Mouse (Mus musculus): ENCODE measurements around the gene Psmd13. TPM values are rescaled to one million over a fixed set of nuclear protein-coding genes. Genes with fewer than 3 reads are reported as not detected.

The Psmd13 gene
- 26.4 and 30.2 TPM in 2 replicates for polyA plus RNA-seq (2012; rRNA removed)

DNA sequence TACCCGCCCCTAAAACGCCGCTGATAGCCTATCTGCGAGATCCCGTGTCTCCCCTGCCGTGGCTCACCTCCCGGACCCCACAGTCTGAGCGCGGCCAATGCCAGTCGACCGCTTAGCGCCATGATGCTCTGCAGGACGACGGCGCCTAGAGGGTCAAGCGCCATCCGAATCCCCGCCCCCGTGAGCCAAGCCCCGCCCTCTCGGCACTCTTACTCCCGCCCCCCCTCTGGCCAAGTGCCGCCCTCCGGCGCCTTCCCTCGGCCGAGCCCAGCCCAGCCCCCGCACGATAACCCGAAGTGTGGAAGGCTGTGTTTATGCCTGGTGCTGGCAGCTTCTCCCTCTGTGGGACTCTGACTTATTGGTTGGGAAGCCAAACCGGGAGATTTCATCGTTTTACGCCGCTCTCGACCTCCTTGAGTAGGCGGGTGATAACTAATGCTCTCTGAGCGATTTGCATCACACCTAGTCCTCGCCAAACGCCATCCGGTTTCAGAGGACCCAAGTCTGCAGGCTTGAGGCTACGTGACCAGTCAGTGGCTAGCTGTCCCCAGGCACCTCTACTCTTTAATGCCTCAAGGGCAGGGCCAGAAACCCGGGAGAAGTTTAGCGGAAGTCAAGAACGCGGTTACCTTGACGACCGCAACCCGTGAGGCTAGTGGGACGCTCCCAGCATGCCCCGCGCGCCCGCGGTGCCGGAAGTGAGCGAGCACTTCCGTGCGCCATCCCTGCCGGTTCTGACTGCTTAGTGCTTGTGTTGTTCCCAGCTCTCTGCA, at the start of gene Psmd13, which contains the start of gene Sirt3:
Gene Psmd13, plus strand, starts transcription at position 273 of the 773 bp plus-strand sequence.
Gene Sirt3, minus strand, starts transcription at position 614 of the 773 bp plus-strand sequence.

DNA sequence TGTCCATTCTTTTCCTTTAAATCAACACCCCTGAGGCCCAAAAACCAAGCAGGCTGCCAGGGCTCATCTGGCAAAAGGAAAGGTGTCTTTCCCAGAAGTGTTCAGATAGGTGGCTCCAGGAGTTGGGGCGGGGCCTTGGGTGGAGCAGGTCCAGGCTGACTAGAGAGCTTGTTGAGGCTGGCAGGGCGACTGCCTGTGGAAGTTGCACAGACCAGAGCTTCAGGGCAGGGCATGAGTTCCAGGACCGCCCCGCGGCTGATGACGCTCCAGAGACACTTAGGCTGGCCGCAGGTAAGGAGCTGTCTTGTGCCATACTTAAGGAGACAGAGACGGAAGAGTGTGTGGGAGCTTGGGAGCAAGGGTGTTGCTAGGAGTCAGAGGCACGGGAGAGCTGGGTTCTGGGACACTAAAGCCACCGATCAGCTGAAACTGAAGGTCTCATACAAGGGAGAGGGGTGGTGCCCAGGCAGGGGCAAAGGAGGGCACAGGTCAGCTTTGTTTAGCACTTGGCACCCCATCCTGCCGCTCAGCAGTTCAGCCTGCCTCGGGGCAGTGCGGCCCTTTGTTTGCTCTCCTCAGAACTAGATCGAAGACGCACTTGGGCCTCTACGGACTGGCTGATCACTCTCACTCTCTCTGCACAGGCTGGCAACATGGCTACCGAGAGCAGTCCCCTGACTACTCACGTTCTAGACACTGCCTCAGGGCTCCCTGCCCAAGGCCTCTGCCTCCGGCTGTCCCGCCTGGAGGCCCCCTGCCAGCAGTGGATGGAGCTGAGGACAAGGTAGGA, 46.6 kb upstream of the Psmd13 start, which contains the start of gene Urah:
Gene Urah, plus strand, starts transcription at position 51 of the 790 bp plus-strand sequence.

DNA sequence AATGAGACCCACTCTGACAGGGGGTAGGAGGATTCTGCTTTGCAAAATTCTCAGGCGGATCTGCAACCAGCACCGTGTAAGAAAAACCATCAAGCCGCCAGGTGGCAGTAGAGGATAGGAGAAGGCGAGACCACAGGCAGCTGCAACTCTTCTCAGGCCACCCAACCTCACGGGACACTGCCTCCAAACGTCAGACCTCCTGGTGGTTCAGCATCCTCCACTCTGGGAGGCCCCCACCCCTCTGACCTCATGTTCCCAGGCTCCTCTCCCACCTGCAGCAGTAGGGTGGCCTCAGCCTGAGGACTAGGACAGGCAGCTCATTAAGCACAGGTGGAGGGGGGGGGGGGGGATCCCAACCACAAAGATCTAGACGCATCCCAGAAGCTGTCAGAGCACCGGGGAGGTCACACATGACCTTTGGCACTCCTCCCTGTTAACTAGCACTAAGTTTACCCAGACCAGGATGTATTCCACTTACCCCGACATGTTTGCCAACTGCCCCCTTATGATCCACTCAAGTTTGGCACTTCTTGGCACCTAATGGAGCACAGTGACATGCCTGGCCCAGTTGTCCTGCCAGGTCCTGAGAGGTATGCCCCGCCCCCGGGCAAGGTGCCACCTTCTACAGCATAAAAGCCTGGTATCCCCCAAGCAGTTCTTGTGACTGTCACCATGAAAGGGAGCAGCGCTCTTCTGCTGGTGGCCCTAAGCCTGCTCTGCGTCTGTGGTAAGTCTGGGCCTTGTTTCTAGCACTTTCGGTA, 36.7 kb upstream of the Psmd13 start, which contains the start of gene Scgb1c1:
Gene Scgb1c1, plus strand, starts transcription at position 643 of the 761 bp plus-strand sequence.

DNA sequence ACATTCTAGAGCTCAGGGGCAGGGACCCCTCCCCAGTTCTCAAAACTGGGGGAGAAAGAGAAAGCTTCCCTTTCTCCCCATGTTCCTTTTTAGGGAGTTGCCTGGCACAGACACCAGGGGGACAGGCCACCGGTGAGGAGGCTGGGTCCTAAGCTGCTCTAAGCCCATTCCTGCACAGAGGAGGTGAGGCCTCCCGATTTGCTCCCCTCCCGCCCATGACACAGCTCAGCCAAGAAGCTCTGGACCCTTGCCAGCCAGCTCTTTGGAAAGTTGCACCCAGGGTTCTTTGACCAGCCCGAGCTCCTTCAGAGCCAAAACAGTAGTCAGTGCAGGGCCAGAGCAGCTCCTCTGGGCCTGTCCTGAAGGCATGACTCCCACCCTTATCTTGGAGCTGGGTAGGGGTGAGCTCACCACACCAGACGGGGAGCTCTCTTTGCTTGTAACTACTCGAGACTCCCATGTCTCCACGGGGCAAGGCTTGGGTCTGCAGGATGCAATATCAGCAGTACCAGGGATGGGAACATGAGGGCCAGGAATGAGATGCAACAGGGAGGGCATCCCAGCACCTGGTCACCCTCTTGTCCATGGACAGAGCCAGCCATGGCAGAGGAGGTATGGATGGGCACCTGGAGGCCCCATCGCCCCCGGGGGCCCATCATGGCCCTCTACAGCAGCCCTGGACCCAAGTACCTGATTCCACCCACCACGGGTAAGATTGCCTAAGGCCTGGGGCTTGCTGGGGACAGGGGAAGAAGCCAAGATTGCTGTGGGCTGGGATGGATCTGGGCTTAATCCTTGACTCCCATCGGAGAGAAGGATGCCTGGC, 33.8 kb upstream of the Psmd13 start, which contains the start of gene Odf3:
Gene Odf3, plus strand, starts transcription at position 51 of the 826 bp plus-strand sequence.

DNA sequence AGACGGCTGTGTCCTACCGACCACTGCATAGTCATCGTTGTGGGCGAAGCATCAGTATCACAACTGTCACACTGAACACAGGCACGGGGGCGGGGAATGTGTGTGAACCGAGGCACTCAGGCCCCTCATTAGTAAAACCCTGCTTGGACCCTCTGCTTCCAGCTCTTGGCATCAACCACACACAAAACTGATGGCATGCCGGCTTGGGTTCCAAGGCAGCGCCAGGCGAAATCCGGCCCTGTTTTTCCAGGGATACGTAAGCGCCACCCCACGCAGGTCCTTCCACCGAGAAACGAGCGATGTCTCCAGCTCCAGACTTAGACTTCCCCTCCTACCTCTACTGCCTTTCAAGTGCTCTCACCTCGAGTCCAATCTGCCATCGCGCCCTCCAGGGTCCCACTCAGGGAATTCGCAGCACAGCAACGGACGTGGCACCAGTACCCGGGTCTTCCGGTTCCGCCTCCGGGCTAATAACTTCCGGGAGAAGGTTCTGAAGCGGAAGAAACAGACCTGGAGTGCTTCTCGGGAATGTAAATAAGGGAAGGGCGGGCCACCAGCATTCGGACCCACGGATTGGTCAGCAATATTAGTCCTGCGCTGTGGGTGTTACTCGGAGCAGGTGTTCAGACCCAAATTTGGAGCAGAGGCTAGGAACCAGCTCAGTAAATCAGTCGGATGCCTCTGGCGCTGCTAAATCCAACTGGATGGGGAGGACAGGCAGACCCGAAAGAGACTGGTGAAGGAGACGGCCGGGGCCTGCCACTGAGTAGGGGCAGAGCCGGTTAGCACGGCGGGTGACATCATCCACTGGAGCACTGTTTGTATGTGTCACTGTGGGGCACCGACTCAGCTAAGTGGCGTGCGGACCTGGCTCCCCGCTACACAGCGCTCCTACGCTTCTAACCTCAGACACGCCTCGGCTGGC, 25.6 kb upstream of the Psmd13 start, which contains the start of gene Gm45785:
Gene Gm45785, minus strand, starts transcription at position 472 of the 925 bp plus-strand sequence.

DNA sequence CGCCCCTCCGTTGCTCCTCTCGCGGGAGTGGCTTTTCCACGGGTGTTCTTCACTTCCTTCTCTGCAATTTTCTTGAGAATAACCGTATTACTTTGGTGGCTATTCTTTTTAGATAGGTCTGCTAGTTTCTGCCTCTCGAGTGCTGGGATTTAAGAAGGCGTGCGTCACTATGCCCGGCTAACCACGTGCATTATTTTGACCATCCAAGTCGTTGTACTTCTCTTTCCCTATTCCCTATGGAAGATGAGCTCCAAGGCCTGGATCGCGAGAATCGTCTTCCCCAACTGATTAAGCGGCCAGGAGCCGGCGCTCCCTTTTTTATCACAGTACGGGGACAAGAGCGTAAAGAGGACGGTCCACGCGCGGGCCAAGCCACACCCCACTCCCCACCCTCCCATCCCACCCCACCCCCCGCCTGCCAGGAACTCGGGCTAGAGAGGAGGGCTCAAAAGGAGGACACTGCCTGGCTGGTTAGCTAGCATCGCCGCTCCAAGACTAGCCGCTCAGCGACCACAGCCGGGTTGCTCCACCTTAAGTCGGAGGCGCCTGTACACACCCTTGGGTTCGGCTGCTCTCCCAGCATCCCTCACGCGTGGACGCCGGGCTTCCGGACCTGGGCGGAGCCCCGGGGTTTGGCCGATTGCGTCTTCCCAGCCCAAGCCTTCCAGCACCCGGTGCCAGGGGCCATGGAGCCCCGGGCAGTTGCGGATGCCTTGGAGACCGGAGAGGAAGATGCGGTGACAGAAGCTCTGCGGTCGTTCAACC, 24.8 kb upstream of the Psmd13 start, which contains the start of gene Ric8a:
Gene Ric8a, plus strand, starts transcription at position 173 of the 765 bp plus-strand sequence.

DNA sequence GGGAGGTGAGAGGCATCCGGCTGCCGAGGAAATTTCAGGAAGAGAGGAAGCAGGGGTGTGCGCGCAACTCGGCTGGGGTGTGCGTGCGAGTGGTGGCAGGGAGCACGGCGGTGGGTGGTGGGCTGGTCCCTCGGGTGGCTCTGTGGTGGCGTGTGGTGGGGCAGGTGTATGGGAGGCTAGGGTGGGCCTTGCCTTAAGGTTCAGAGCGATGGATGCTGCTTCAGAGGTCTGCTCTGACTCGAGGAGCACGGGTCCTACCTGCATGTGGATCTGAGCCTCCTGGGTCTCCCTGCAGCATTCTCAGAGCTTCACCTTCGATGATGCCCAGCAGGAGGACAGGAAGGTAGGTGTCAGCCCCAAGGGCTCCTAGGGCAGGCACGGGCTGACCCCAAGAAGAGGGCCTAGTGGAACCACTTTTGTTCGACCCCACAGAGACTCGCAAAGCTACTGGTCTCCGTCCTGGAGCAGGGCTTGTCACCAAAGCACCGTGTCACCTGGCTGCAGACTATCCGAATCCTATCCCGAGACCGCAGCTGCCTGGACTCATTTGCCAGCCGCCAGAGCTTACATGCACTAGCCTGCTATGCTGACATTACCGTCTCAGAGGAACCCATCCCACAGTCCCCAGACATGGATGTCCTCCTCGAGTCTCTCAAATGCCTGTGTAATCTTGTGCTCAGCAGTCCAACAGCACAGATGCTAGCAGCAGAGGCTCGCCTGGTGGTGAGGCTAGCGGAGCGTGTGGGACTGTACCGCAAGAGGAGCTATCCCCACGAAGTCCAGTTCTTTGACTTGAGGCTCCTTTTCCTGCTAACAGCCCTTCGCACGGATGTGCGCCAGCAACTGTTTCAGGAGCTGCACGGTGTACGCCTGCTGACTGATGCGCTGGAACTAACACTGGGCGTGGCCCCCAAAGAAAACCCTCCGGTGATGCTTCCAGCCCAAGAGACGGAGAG, 23.9 kb upstream of the Psmd13 start, which contains the start of gene Bet1l:
Gene Bet1l, minus strand, starts transcription at position 28 of the 956 bp plus-strand sequence.

DNA sequence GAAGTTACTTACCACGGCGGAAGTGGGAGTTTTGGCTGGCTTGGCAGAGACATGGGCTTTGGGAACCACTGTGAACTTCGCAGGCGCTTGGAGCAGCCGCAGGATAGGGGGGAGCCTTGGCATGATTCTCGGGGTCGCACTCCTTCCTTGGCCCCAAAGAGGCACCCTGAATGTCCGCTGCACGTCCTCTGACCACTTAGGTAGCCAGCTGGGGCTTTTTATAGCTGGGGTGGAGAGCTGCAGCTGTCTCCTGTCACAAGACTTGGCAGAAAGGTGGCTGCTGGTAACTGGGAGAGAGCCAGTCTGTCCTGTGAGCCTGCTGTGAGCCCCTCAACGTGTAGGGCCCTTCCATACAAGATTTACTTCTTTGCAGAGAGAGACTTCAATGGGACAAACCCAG, 18.5 kb downstream of the Psmd13 start, which contains the start of gene Cox8b:
Gene Cox8b, minus strand, starts transcription at position 227 of the 400 bp plus-strand sequence.

DNA sequence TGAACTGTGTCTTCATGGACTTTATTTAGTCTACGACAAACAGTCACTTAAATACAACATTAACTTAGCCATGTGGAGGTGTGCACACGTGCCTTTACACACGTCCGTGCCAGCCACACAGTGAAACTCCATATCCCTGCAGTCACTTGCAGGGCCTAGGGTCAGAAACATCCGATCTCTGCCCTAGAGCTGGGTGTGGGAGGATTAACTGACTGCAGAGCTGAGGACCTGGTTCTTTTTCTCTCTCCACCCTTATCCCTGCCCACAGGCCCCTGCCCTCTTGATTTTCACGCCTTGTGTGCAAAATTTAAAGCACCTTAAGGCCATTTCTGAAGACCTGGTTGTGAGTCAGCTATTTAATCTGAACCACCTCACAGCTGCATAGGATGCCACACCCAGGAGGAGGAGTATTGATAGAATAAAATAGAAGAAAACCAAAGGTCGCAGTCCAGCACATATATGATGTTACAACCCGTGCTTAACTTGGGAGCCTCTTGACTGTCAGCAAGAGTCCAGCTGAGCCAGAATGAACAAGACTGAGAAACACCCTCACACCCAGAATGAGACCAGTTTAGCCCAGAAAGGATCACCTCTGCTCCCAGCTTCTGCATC, 38.8 kb downstream of the Psmd13 start, which contains the start of gene Nlrp6:
Gene Nlrp6, plus strand, starts transcription at position 485 of the 612 bp plus-strand sequence.

DNA sequence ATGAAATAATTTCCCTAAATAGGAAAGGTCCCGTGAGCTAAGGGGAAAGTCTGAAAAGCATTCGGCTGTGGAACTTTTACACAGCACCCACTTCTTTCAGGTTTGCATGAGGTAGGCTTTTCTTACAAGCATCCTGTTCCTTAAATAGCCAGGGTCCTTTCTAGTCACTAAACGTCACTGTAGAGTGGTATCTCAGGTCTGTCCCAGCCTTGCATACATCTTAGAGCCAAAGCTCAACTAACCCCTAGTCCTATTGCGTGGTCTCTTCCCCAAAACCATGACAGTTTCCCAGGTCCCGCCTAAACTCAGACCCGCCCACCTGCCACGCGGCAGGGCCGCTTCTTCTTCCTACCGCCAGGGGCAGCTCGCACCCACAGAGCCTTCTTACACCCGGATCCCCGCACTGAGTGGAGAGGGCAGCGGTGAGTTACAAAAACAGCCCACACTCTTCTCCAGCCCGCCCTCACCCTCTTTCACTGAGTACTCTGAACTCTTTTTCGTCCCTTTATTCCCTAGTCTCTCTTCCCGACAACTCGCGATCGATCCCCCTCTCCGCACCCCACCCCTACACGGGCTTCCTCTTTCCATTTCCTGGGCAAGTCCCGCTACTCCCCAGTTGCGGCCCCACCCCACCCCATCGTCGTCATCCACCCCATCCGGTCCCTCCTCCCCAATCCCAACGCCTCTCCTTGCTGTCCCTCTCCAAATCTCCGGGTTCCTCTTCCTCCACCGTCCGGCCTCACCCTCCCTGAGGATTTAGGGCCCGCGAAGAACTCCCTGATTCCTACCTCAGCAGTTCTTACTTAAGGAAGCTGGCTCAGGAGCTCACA, 59.7 kb downstream of the Psmd13 start, which contains the start of gene Pgghg:
Gene Pgghg, plus strand, starts transcription at position 170 of the 830 bp plus-strand sequence.

Other genes starting within 250 kb of the Psmd13 start
- gene Olfr53, start 235.5 kb upstream of the Psmd13 start, polyA plus RNA-seq (2012; rRNA removed), result not detected in 2 replicates
- gene Olfr539, start 222.0 kb upstream of the Psmd13 start, polyA plus RNA-seq (2012; rRNA removed), result not detected in 2 replicates
- gene Olfr45, start 200.0 kb upstream of the Psmd13 start, polyA plus RNA-seq (2012; rRNA removed), result not detected in 2 replicates
- not detected in 2 replicates for gene Olfr541, start 184.7 kb upstream of the Psmd13 start, polyA plus RNA-seq (2012; rRNA removed)
- gene Cyp2e1, start 118.2 kb upstream of the Psmd13 start, polyA plus RNA-seq (2012; rRNA removed), result 0.06 and 0.75 TPM in 2 replicates
- gene Syce1, start 94.1 kb upstream of the Psmd13 start, polyA plus RNA-seq (2012; rRNA removed), result 0.15 TPM in 1 of 2 replicates, not detected in the other
- gene Zfp941, start 59.8 kb upstream of the Psmd13 start, polyA plus RNA-seq (2012; rRNA removed), result 0.01 and 0.02 TPM in 2 replicates
- 24.9 and 25.9 TPM in 2 replicates for gene Urah, start 47.0 kb upstream of the Psmd13 start, polyA plus RNA-seq (2012; rRNA removed)
- not detected in 2 replicates for gene Scgb1c1, start 36.4 kb upstream of the Psmd13 start, polyA plus RNA-seq (2012; rRNA removed)
- not detected in 2 replicates for gene Odf3, start 34.2 kb upstream of the Psmd13 start, polyA plus RNA-seq (2012; rRNA removed)
- gene Gm45785, start 25.6 kb upstream of the Psmd13 start, polyA plus RNA-seq (2012; rRNA removed), result not detected in 2 replicates
- gene Ric8a, start 25.0 kb upstream of the Psmd13 start, polyA plus RNA-seq (2012; rRNA removed), result 38.8 and 38.9 TPM in 2 replicates
- gene Bet1l, start 24.4 kb upstream of the Psmd13 start, polyA plus RNA-seq (2012; rRNA removed), result 7.5 and 8.6 TPM in 2 replicates
- 12.7 and 14.2 TPM in 2 replicates for gene Sirt3, start 341 bp downstream of the Psmd13 start, polyA plus RNA-seq (2012; rRNA removed)
- 24.9 and 30.2 TPM in 2 replicates for gene Cox8b, start 18.5 kb downstream of the Psmd13 start, polyA plus RNA-seq (2012; rRNA removed)
- 0.08 and 0.19 TPM in 2 replicates for gene Nlrp6, start 38.9 kb downstream of the Psmd13 start, polyA plus RNA-seq (2012; rRNA removed)
- gene Pgghg, start 59.4 kb downstream of the Psmd13 start, polyA plus RNA-seq (2012; rRNA removed), result 13.5 and 15.5 TPM in 2 replicates
- 0.67 and 1.3 TPM in 2 replicates for gene Ifitm5, start 68.3 kb downstream of the Psmd13 start, polyA plus RNA-seq (2012; rRNA removed)
- not detected in 2 replicates for gene Gm45717, start 74.0 kb downstream of the Psmd13 start, polyA plus RNA-seq (2012; rRNA removed)
- 255 and 272 TPM in 2 replicates for gene Ifitm2, start 74.0 kb downstream of the Psmd13 start, polyA plus RNA-seq (2012; rRNA removed)
- gene Ifitm1, start 85.3 kb downstream of the Psmd13 start, polyA plus RNA-seq (2012; rRNA removed), result 46.7 and 48.2 TPM in 2 replicates
- gene Ifitm3, start 128.8 kb downstream of the Psmd13 start, polyA plus RNA-seq (2012; rRNA removed), result 83.2 and 93.7 TPM in 2 replicates
- 0.83 and 1.1 TPM in 2 replicates for gene Ifitm6, start 136.0 kb downstream of the Psmd13 start, polyA plus RNA-seq (2012; rRNA removed)
- not detected in 2 replicates for gene Gm17387, start 147.2 kb downstream of the Psmd13 start, polyA plus RNA-seq (2012; rRNA removed)
- gene B4galnt4, start 179.1 kb downstream of the Psmd13 start, polyA plus RNA-seq (2012; rRNA removed), result 1.2 and 1.6 TPM in 2 replicates
- 87.1 and 93.8 TPM in 2 replicates for gene Pkp3, start 196.2 kb downstream of the Psmd13 start, polyA plus RNA-seq (2012; rRNA removed)
- gene Sigirr, start 218.6 kb downstream of the Psmd13 start, polyA plus RNA-seq (2012; rRNA removed), result 18.7 and 23.0 TPM in 2 replicates
- 18.4 and 22.0 TPM in 2 replicates for gene Ano9, start 235.8 kb downstream of the Psmd13 start, polyA plus RNA-seq (2012; rRNA removed)
- gene Ptdss2, start 240.4 kb downstream of the Psmd13 start, polyA plus RNA-seq (2012; rRNA removed), result 9.4 and 13.8 TPM in 2 replicates